Mouse (Mus musculus): ENCODE measurements around the gene Ccdc113. TPM values are rescaled to one million over a fixed set of nuclear protein-coding genes. Genes with fewer than 3 reads are reported as not detected.
"Not testable (repeated sequence)": the region's sequence is repeated elsewhere in the genome, so short reads cannot be mapped to it uniquely, and the experiment has no call there.

Ccdc113 gene
- polyA plus RNA-seq, 1 experiment: not detected

DNA sequence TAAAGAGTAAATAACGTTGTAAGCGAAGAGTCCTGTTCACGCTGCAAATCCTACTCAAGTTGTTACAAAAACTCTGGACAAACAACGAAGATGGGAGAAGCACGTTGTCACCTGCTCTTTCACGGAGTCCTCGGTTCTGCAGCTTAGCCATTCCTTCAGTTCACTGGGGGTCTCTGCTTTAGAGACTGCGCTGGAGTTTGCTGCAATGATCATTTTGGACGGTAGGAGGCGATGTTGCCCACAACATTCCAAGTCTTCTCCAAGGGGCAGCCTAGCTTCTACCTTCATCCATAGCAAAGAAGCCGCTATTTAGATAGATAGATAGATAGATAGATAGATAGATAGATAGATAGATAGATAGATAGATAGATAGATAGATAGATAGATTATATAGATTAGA lies 66.0 kb downstream of the Ccdc113 start:
- no peaks in the 10 kb centered on the region for H3K36me3 ChIP-seq (ENCODE audit: control insufficient read depth, insufficient read depth, low read length)
- no peaks in the 10 kb centered on the region for H3K4me1 ChIP-seq (ENCODE audit: control insufficient read depth, insufficient read depth, insufficient read length, low read length)
- TF ChIP-seq POLR2A (IDR thresholded peaks at IDR 0.05; ENCODE audit: low read depth, low read length) (no peak), CTCF (IDR thresholded peaks at IDR 0.05; ENCODE audit: extremely low read depth, insufficient read length, insufficient replicate concordance, low read depth, low read length) (peak; percentile 53; the same call in 1 of the 2 replicates)
- WGBS: 14% methylated on average over 11 of the region's 11 CpGs
- no peaks in the 10 kb centered on the region for H3K27me3 ChIP-seq (ENCODE audit: control insufficient read depth, insufficient read depth, low read length)
- no peak overlapping the region for H3K4me3 ChIP-seq (ENCODE audit: low read depth, low read length)
- no peak overlapping the region for H3K27ac ChIP-seq (ENCODE audit: insufficient read depth, low read depth, low read length)

DNA sequence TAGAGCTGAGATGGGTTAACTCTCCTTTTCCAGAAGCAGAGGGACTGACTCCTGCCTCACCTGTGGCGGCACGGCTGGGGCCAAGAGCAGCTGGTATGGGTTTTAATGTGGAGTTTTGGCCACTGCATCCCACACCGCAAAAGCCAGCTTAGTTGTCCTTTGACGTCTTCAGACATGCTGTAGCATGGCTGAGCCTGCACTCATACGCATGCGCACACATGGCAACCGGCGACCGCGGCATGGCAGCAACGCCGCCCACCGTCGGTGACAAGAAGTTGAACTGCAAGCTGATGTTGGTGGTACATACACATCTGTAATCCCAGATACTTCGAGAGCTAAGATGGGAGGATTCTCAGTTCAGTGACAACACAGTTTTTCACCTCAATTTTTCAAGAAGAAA lies 67.4 kb downstream of the Ccdc113 start:
- Histone ChIP-seq H3K4me3 (ENCODE audit: low read depth, low read length) (no peak overlapping the region), H3K27ac (ENCODE audit: insufficient read depth, low read depth, low read length) (no peak overlapping the region), H3K4me1 (ENCODE audit: control insufficient read depth, insufficient read depth, insufficient read length, low read length) (no peaks in the 10 kb centered on the region), H3K27me3 (ENCODE audit: control insufficient read depth, insufficient read depth, low read length) (no peaks in the 10 kb centered on the region), H3K36me3 (ENCODE audit: control insufficient read depth, insufficient read depth, low read length) (no peaks in the 10 kb centered on the region)
- WGBS: 68% methylated on average over 15 of the region's 15 CpGs
- TF ChIP-seq CTCF (IDR thresholded peaks at IDR 0.05; ENCODE audit: extremely low read depth, insufficient read length, insufficient replicate concordance, low read depth, low read length) (no peak), POLR2A (IDR thresholded peaks at IDR 0.05; ENCODE audit: low read depth, low read length) (no peak)

DNA sequence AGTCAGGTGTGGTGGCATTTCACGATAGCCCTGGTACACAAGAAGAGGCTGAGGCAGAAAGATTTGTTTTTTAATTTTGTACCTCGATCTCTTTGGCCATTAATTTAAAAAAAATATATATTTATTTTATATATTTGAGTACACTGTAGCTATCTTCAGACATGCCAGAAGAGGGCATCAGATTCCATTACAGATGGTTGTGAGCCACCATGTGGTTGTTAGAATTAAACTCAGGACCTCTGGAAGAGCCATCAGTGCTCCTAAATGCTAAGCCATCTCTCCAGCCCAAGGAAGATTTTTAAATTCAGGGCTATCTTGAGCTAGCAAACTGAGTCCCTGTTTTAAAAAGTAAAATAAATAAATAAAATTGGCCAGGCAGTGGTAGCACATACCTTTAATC lies 68.3 kb downstream of the Ccdc113 start:
- TF ChIP-seq CTCF (IDR thresholded peaks at IDR 0.05; ENCODE audit: extremely low read depth, insufficient read length, insufficient replicate concordance, low read depth, low read length): no peak
- TF ChIP-seq POLR2A (IDR thresholded peaks at IDR 0.05; ENCODE audit: low read depth, low read length): no peak
- no peak overlapping the region for H3K27ac ChIP-seq (ENCODE audit: insufficient read depth, low read depth, low read length)
- H3K4me3 ChIP-seq (ENCODE audit: low read depth, low read length): no peak overlapping the region
- H3K27me3 ChIP-seq (ENCODE audit: control insufficient read depth, insufficient read depth, low read length): no peaks in the 10 kb centered on the region
- H3K36me3 ChIP-seq (ENCODE audit: control insufficient read depth, insufficient read depth, low read length): no peaks in the 10 kb centered on the region
- no peaks in the 10 kb centered on the region for H3K4me1 ChIP-seq (ENCODE audit: control insufficient read depth, insufficient read depth, insufficient read length, low read length)
- WGBS: 66% methylated on average over 2 of the region's 2 CpGs

DNA sequence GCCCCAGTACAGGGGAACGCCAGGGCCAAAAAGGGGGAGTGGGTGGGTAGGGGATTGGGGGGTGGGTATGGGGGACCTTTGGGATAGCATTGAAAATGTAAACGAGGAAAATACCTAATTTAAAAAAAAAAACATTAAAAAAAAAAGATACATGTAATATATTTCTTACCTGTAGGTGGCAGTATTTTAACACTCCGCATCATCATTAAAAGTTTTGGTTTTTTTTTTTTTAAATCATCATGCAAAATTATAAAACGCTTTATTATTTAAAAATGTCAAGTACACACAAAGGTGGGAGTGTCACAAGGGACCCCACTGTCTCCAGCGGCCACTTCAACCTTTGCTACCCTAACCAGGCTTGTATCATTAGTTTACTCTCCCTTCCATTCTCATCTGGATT lies 72.6 kb downstream of the Ccdc113 start:
- H3K27ac ChIP-seq (ENCODE audit: insufficient read depth, low read depth, low read length); H3K4me3 ChIP-seq (ENCODE audit: low read depth, low read length); H3K36me3 ChIP-seq (ENCODE audit: control insufficient read depth, insufficient read depth, low read length); H3K4me1 ChIP-seq (ENCODE audit: control insufficient read depth, insufficient read depth, insufficient read length, low read length); H3K27me3 ChIP-seq (ENCODE audit: control insufficient read depth, insufficient read depth, low read length): not testable (repeated sequence)
- WGBS: 13% methylated on average over 4 of the region's 5 CpGs
- TF ChIP-seq CTCF (IDR thresholded peaks at IDR 0.05; ENCODE audit: extremely low read depth, insufficient read length, insufficient replicate concordance, low read depth, low read length): peak; percentile 29; the same call in 1 of the 2 replicates

DNA sequence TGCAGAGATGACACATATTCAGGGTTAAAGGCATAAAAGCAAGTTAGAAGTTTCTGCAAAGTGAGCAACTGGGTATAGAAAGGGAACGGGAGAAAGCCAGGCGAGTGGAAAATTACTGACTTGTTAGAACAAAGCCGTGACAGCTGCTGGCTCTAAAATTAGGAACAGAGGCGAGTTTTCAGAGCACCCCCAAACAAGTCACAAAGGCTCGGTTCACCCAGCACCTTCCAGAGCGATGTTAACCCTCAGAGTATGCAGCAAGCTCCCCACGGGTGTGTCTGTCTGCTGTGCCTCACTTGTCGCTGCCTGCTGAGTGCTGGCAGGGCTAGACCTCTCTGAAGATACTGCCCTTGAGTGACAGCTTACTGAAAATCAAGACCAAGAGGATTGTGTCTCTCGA lies 73.3 kb downstream of the Ccdc113 start:
- Histone ChIP-seq H3K27me3 (ENCODE audit: control insufficient read depth, insufficient read depth, low read length) (no peaks in the 10 kb centered on the region), H3K4me1 (ENCODE audit: control insufficient read depth, insufficient read depth, insufficient read length, low read length) (no peaks in the 10 kb centered on the region), H3K27ac (ENCODE audit: insufficient read depth, low read depth, low read length) (no peak overlapping the region), H3K36me3 (ENCODE audit: control insufficient read depth, insufficient read depth, low read length) (no peaks in the 10 kb centered on the region), H3K4me3 (ENCODE audit: low read depth, low read length) (no peak overlapping the region)
- 58% methylated on average over 9 of the region's 9 CpGs for WGBS
- TF ChIP-seq CTCF (IDR thresholded peaks at IDR 0.05; ENCODE audit: extremely low read depth, insufficient read length, insufficient replicate concordance, low read depth, low read length) (no peak), POLR2A (IDR thresholded peaks at IDR 0.05; ENCODE audit: low read depth, low read length) (no peak)

Other genes starting within 250 kb of the Ccdc113 start
- gene Cngb1, start 227.5 kb upstream of the Ccdc113 start, polyA plus RNA-seq (2012; rRNA removed): 0.13 and 0.15 TPM in 2 replicates
- not detected in 2 replicates for gene Tepp, start 223.5 kb upstream of the Ccdc113 start, polyA plus RNA-seq (2012; rRNA removed)
- gene Zfp319, start 202.1 kb upstream of the Ccdc113 start, polyA plus RNA-seq (2012; rRNA removed): 5.2 and 8.7 TPM in 2 replicates
- gene Usb1, start 201.8 kb upstream of the Ccdc113 start, polyA plus RNA-seq (2012; rRNA removed): 13.4 and 21.2 TPM in 2 replicates
- 19.7 and 28.7 TPM in 2 replicates for gene Mmp15, start 181.8 kb upstream of the Ccdc113 start, polyA plus RNA-seq (2012; rRNA removed)
- gene Cfap20, start 99.2 kb upstream of the Ccdc113 start, polyA plus RNA-seq (2012; rRNA removed): 25.6 and 33.3 TPM in 2 replicates
- 6.0 and 8.2 TPM in 2 replicates for gene Csnk2a2, start 44.0 kb upstream of the Ccdc113 start, polyA plus RNA-seq (2012; rRNA removed)
- not detected in 2 replicates for gene Prss54, start 42.3 kb downstream of the Ccdc113 start, polyA plus RNA-seq (2012; rRNA removed)
- gene Gins3, start 99.4 kb downstream of the Ccdc113 start, polyA plus RNA-seq (2012; rRNA removed): 0.34 and 0.61 TPM in 2 replicates
- 10.2 and 12.1 TPM in 2 replicates for gene Ndrg4, start 142.9 kb downstream of the Ccdc113 start, polyA plus RNA-seq (2012; rRNA removed)
- gene Setd6, start 181.8 kb downstream of the Ccdc113 start, polyA plus RNA-seq (2012; rRNA removed): 4.0 and 5.3 TPM in 2 replicates